Mouse (Mus musculus) forebrain, embryonic 15.5 days (tissue): ENCODE measurements around the gene Zbtb20. TPM values are rescaled to one million over a fixed set of nuclear protein-coding genes. Genes with fewer than 3 reads are reported as not detected.

ENCODE experiments used
- ATAC-seq: fragments of 200-750 bp; cut with Nextera tagmentation; replicated peaks from 2 replicates; pipeline ENCODE4 v1.8.0; 2017; ENCODE audit warnings: mild to moderate bottlenecking, moderate TSS enrichment, moderate library complexity
- H3K27ac ChIP-seq: fragments of 300-500 bp; sonication (generic); replicated peaks from 2 replicates; pipeline ENCODE4 v1.5.1; 2015; ENCODE audit warnings: mild to moderate bottlenecking, inconsistent platforms
- H3K27me3 ChIP-seq: fragments of 300-500 bp; sonication (generic); 2 replicates; pipeline ENCODE4 v1.6.1; 2015; ENCODE audit warnings: inconsistent platforms
- H3K36me3 ChIP-seq: fragments of 300-500 bp; sonication (generic); 2 replicates; pipeline ENCODE4 v1.6.1; 2015; ENCODE audit warnings: mild to moderate bottlenecking, inconsistent platforms
- H3K4me1 ChIP-seq: fragments of 300-500 bp; sonication (generic); 2 replicates; pipeline ENCODE4 v1.6.1; 2015; ENCODE audit warnings: inconsistent platforms
- H3K4me2 ChIP-seq: fragments of 300-500 bp; sonication (generic); replicated peaks from 2 replicates; pipeline ENCODE4 v1.6.1; 2015; ENCODE audit warnings: mild to moderate bottlenecking, inconsistent platforms
- H3K4me3 ChIP-seq: fragments of 300-500 bp; sonication (generic); 2 replicates; pipeline ENCODE4 v1.5.1; 2015; ENCODE audit warnings: mild to moderate bottlenecking, inconsistent platforms
- H3K9ac ChIP-seq: fragments of 300-500 bp; sonication (generic); replicated peaks from 2 replicates; pipeline ENCODE4 v1.6.1; 2015; ENCODE audit warnings: mild to moderate bottlenecking, inconsistent platforms
- H3K9me3 ChIP-seq: fragments of 300-500 bp; sonication (generic); 2 replicates; pipeline ENCODE4 v1.6.1; 2016; ENCODE audit warnings: inconsistent platforms
- WGBS: fragments of 180-500 bp; shearing (Covaris S2); methylation state at CpG from one replicate; pipeline ENCODE4 v1.1.7; 2015; ENCODE audit warnings: mixed read lengths; 5-methylcytosine and 5-hydroxymethylcytosine counted together
- polyA plus RNA-seq: library from polyadenylated mRNA; unstranded; fragments of >200 nt; fragmentation: Nextera tagmentation; extraction: Ambion mirVana; gene quantifications from 2 replicates; pipeline ENCODE4 v1.2.1, GENCODE M21; 2015

Gene Zbtb20
- polyA plus RNA-seq, 1 experiment from 2014 or later: 143 TPM

- no peaks in the 10 kb centered on the region for H3K36me3 ChIP-seq
- no peak overlapping the region for H3K9ac ChIP-seq
- H3K27ac ChIP-seq: no peak overlapping the region
- ATAC-seq: no peak
- H3K4me1 ChIP-seq: no peaks in the 10 kb centered on the region; the same call in 1 of the 2 replicates
- H3K9me3 ChIP-seq: no peaks in the 10 kb centered on the region
- no peak overlapping the region for H3K4me2 ChIP-seq
- 86% methylated on average over 7 of the region's 7 CpGs for WGBS
- H3K27me3 ChIP-seq: no peaks in the 10 kb centered on the region
- no peak overlapping the region for H3K4me3 ChIP-seq
Observed at GRCm38 (mm10) chr16:43360838-43361480, 485.3 kb downstream of the Zbtb20 start.

- H3K4me2 ChIP-seq: no peak overlapping the region
- 75% methylated on average over 9 of the region's 9 CpGs for WGBS
- H3K27me3 ChIP-seq: no peaks in the 10 kb centered on the region
- H3K9ac ChIP-seq: no peak overlapping the region
- no peak overlapping the region for H3K27ac ChIP-seq
- no peaks in the 10 kb centered on the region; the same call in 1 of the 2 replicates for H3K4me1 ChIP-seq
- no peaks in the 10 kb centered on the region for H3K36me3 ChIP-seq
- no peaks in the 10 kb centered on the region for H3K9me3 ChIP-seq
- peak; percentile 48; the same call in 1 of the 2 replicates for ATAC-seq
- H3K4me3 ChIP-seq: no peak overlapping the region
Observed at GRCm38 (mm10) chr16:43362651-43363300, 487.1 kb downstream of the Zbtb20 start.

GRCm38 (mm10) chr16:43363316-43363715 is 487.6 kb downstream of the Zbtb20 start:
- no peaks in the 10 kb centered on the region for H3K36me3 ChIP-seq
- no peaks in the 10 kb centered on the region for H3K27me3 ChIP-seq
- no peaks in the 10 kb centered on the region for H3K9me3 ChIP-seq
- H3K4me2 ChIP-seq: no peak overlapping the region
- no peaks in the 10 kb centered on the region; the same call in 1 of the 2 replicates for H3K4me1 ChIP-seq
- H3K27ac ChIP-seq: no peak overlapping the region
- no peak for ATAC-seq
- 64% methylated on average over 6 of the region's 6 CpGs for WGBS
- H3K9ac ChIP-seq: no peak overlapping the region
- no peak overlapping the region for H3K4me3 ChIP-seq

GRCm38 (mm10) chr16:43363751-43364515 is 488.3 kb downstream of the Zbtb20 start:
- H3K27ac ChIP-seq: peak overlapping the region; percentile 25; the same call in 1 of the 2 replicates
- no peaks in the 10 kb centered on the region; the same call in 1 of the 2 replicates for H3K4me1 ChIP-seq
- ATAC-seq: 0 out of 2 replicates have a peak, but pooled peaks have one; percentile 63
- H3K9me3 ChIP-seq: no peaks in the 10 kb centered on the region
- no peak overlapping the region for H3K4me3 ChIP-seq
- H3K9ac ChIP-seq: no peak overlapping the region
- H3K27me3 ChIP-seq: no peaks in the 10 kb centered on the region
- H3K4me2 ChIP-seq: no peak overlapping the region
- H3K36me3 ChIP-seq: no peaks in the 10 kb centered on the region
- WGBS: 30% methylated on average over 7 of the region's 7 CpGs

GRCm38 (mm10) chr16:43364516-43364910 is 488.8 kb downstream of the Zbtb20 start:
- H3K4me3 ChIP-seq: no peak overlapping the region
- no peak overlapping the region for H3K4me2 ChIP-seq
- no peak overlapping the region for H3K9ac ChIP-seq
- no peaks in the 10 kb centered on the region for H3K9me3 ChIP-seq
- H3K4me1 ChIP-seq: no peaks in the 10 kb centered on the region; the same call in 1 of the 2 replicates
- H3K27ac ChIP-seq: no peak overlapping the region
- H3K36me3 ChIP-seq: no peaks in the 10 kb centered on the region
- no peaks in the 10 kb centered on the region for H3K27me3 ChIP-seq
- ATAC-seq: no peak
- WGBS: 90% methylated on average over 6 of the region's 6 CpGs

GRCm38 (mm10) chr16:43365277-43365676 is 489.6 kb downstream of the Zbtb20 start:
- no peaks in the 10 kb centered on the region for H3K27me3 ChIP-seq
- H3K4me3 ChIP-seq: no peak overlapping the region
- no peaks in the 10 kb centered on the region; the same call in 1 of the 2 replicates for H3K4me1 ChIP-seq
- no peak overlapping the region for H3K27ac ChIP-seq
- 94% methylated on average over 3 of the region's 3 CpGs for WGBS
- no peaks in the 10 kb centered on the region for H3K36me3 ChIP-seq
- no peak overlapping the region for H3K4me2 ChIP-seq
- no peak for ATAC-seq
- no peak overlapping the region for H3K9ac ChIP-seq
- H3K9me3 ChIP-seq: no peaks in the 10 kb centered on the region

- Histone ChIP-seq H3K27me3 (no peaks in the 10 kb centered on the region), H3K27ac (no peak overlapping the region), H3K36me3 (no peaks in the 10 kb centered on the region), H3K4me1 (no peaks in the 10 kb centered on the region), H3K4me2 (no peak overlapping the region), H3K9me3 (no peaks in the 10 kb centered on the region), H3K9ac (no peak overlapping the region), H3K4me3 (no peak overlapping the region)
- 87% methylated on average over 3 of the region's 3 CpGs for WGBS
- no peak for ATAC-seq
Observed at GRCm38 (mm10) chr16:43370496-43371020, 494.9 kb downstream of the Zbtb20 start.

- 67% methylated on average over 6 of the region's 6 CpGs for WGBS
- Histone ChIP-seq H3K9ac (no peak overlapping the region), H3K27me3 (no peaks in the 10 kb centered on the region), H3K27ac (no peak overlapping the region), H3K4me2 (no peak overlapping the region), H3K36me3 (no peaks in the 10 kb centered on the region), H3K4me3 (no peak overlapping the region), H3K4me1 (no peaks in the 10 kb centered on the region), H3K9me3 (no peaks in the 10 kb centered on the region)
- ATAC-seq: no peak
Observed at GRCm38 (mm10) chr16:43376782-43377181, 501.1 kb downstream of the Zbtb20 start.

GRCm38 (mm10) chr16:43379351-43380325 is 504.0 kb downstream of the Zbtb20 start:
- H3K27me3 ChIP-seq: no peaks in the 10 kb centered on the region
- 89% methylated on average over 7 of the region's 7 CpGs for WGBS
- no peak overlapping the region for H3K4me3 ChIP-seq
- ATAC-seq: no peak
- H3K4me2 ChIP-seq: no peak overlapping the region
- no peak overlapping the region for H3K9ac ChIP-seq
- no peaks in the 10 kb centered on the region for H3K36me3 ChIP-seq
- H3K9me3 ChIP-seq: no peaks in the 10 kb centered on the region
- H3K27ac ChIP-seq: no peak overlapping the region
- no peaks in the 10 kb centered on the region for H3K4me1 ChIP-seq

- Histone ChIP-seq H3K4me2 (no peak overlapping the region), H3K9me3 (no peaks in the 10 kb centered on the region), H3K36me3 (no peaks in the 10 kb centered on the region), H3K27me3 (no peaks in the 10 kb centered on the region), H3K4me1 (peaks cover 11% of the 10 kb centered on the region; the same call in 1 of the 2 replicates), H3K27ac (no peak overlapping the region), H3K9ac (no peak overlapping the region), H3K4me3 (no peak overlapping the region)
- WGBS: 87% methylated on average over 2 of the region's 2 CpGs
- no peak for ATAC-seq
Observed at GRCm38 (mm10) chr16:43381183-43381582, 505.5 kb downstream of the Zbtb20 start.

GRCm38 (mm10) chr16:43383149-43383740 is 507.6 kb downstream of the Zbtb20 start:
- 83% methylated on average over 7 of the region's 7 CpGs for WGBS
- ATAC-seq: no peak

More at GRCm38 (mm10) chr16:43383149-43383740, 507.6 kb downstream of the Zbtb20 start:
- H3K4me2 ChIP-seq: no peak overlapping the region
- peaks cover 15% of the 10 kb centered on the region; the same call in 1 of the 2 replicates for H3K4me1 ChIP-seq
- H3K9me3 ChIP-seq: no peaks in the 10 kb centered on the region
- no peaks in the 10 kb centered on the region for H3K27me3 ChIP-seq
- no peak overlapping the region for H3K27ac ChIP-seq
- H3K4me3 ChIP-seq: no peak overlapping the region
- H3K9ac ChIP-seq: no peak overlapping the region
- H3K36me3 ChIP-seq: no peaks in the 10 kb centered on the region
